Mouse (Mus musculus): ENCODE measurements at regions not wholly inside any gene's neighbourhood (a gene's known extent, or its start where the extent isn't known, plus 50 kb on each side); places are given as distances from the start of the nearest gene placed in this dataset.

DNA sequence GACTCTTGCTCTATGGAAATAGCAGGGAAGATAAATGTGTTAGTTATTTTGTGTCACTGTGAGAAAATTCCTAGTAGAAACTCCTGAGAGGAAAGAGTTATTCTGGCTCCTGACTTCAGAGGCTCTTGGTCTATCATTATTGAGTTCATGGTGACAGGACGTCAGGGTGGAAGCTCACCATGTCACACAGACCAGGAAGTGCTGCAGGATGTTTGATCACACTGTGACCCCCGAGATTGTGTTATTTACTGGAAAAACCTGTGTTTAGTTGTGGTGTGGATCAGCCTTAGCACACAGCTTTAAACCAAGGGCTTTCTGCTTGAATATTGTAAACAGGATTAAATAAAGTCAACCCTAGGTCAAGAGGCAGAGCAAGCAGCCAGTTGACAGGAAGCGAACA is 93.4 kb upstream of the Galnt15 start:
- TF ChIP-seq CTCF (conservative IDR thresholded peaks at IDR 0.05; ENCODE audit: low read length) (no peak), POU5F1 (IDR thresholded peaks at IDR 0.05; ENCODE audit: borderline replicate concordance, low read length) (no peak), NANOG (IDR thresholded peaks at IDR 0.05; ENCODE audit: borderline replicate concordance, low read length) (no peak)
